Mouse (Mus musculus): ENCODE measurements around the gene Vmn1r195. TPM values are rescaled to one million over a fixed set of nuclear protein-coding genes. Genes with fewer than 3 reads are reported as not detected.

Vmn1r195 gene
- polyA plus RNA-seq (2015; fragmentation: Illumina TruSeq; extraction: RNeasy Lipid Tissue Mini Kit (QIAGEN cat#74804); ENCODE audit: low read depth, low replicate concordance), result not detected

DNA sequence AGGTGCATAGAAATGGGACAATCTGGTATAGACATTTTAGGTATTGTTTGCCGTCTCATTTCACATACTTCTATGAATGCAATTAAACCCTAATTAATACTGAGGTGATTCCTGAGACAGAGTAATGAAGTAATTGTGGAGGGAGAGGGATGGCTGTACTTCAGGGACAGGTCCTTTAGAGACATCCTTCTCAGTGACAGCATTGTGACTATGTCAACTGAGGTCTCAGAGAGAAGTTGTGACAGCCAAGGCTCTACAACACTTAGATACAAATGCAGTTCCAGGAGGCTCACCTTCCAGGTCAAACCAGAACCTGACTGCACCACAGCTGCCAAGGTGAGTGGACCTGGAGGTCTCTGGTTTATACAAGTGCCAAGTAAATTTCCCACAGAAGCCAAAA lies at the start of gene Vmn1r195:
Gene Vmn1r195 (plus strand): TSS at position 301 of the 400 bp plus-strand sequence.

DNA sequence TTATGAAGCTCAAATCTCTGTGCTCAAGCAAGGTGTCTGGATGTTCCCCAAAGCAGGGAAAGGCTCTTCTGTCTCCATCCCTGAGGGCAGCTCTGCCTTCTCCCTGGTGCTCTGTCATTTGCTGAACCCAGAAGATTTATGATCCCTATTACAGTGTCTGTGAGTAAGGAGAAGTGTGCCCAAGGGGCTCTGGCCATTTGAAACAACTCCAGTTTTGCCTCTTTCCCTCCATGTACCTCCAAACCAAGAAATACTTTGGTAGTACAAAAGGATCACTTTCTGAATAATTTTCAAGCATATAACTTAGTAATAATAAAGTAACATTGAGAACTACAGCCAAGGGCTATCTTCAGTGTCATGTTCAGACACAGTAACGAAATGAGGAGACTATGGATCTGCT lies 47.3 kb upstream of the Vmn1r195 start, which contains the start of gene Vmn1r193:
Gene Vmn1r193 (minus strand): TSS at position 101 of the 400 bp plus-strand sequence.

DNA sequence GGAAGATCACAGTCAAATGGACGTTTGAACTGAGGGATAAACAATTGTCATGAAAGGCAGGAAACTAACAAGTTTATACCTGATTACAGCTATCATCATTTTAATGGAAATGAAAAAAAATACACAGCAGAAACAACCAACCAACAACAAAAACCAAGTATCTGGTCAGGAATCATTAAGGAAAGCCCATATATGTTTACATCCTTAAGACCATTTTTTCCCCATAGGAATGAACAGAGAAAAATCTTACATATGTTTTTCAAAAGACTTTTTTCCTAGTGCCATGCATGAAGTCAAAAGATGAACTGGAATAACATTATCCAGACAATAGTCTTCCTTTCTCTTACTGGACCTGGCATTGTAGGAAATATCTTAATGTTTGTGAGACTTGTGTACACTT lies 26.4 kb upstream of the Vmn1r195 start, which contains the start of gene Vmn1r194:
Gene Vmn1r194 (plus strand): TSS at position 301 of the 400 bp plus-strand sequence.

DNA sequence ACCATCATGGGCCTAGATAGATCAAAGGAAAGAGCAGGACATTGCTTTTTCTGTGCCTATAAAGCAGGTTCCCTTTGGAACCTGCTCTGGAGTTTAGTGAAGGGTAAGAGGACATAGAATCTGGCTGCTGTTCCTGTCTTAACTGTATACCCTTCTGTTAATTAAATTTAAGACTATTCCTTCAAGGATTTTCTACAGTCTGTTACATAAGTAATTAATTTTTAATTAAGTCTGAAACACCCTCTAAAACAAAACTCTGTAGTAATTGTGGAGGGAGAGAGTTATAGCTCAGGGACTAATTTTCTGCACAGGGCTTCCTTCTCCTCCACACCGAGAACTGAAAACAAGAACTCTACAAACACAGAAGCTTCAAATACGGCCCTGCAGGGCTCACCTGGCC lies 19.3 kb downstream of the Vmn1r195 start, which contains the start of gene Vmn1r196:
Gene Vmn1r196 (plus strand): TSS at position 301 of the 400 bp plus-strand sequence.

DNA sequence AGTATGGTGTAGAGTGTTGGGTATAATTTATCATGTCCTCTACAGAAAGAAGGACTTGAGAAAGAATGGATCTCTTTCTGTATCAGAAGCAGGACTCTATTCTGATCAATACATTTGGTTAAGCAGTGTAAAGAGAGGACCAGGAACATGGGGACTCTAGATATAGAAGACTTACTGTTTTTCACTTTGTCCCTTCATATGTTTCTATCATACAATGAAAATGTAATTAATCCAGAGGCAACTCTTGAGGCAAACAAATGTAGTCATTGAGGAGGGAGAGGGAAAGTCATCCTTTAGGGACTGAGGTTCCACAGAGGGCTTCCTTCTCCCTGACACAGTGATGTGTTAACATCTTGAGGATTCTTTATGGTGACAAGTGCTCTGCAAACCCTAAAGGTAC lies 54.0 kb downstream of the Vmn1r195 start, which contains the start of gene Vmn1r197:
Gene Vmn1r197 (plus strand): TSS at position 301 of the 400 bp plus-strand sequence.

Other genes with a start within 250 kb of the Vmn1r195 start
- gene Hist1h2ah, start 235.0 kb upstream of the Vmn1r195 start, polyA plus RNA-seq (2015; fragmentation: Illumina TruSeq; extraction: RNeasy Lipid Tissue Mini Kit (QIAGEN cat#74804); ENCODE audit: low read depth, low replicate concordance), result not detected
- gene Hist1h2bk, start 234.7 kb upstream of the Vmn1r195 start, polyA plus RNA-seq (2015; fragmentation: Illumina TruSeq; extraction: RNeasy Lipid Tissue Mini Kit (QIAGEN cat#74804); ENCODE audit: low read depth, low replicate concordance), result not detected
- 6.2 TPM for gene Hist1h4i, start 229.2 kb upstream of the Vmn1r195 start, polyA plus RNA-seq (2015; fragmentation: Illumina TruSeq; extraction: RNeasy Lipid Tissue Mini Kit (QIAGEN cat#74804); ENCODE audit: low read depth, low replicate concordance)
- gene Hist1h2ag, start 227.6 kb upstream of the Vmn1r195 start, polyA plus RNA-seq (2015; fragmentation: Illumina TruSeq; extraction: RNeasy Lipid Tissue Mini Kit (QIAGEN cat#74804); ENCODE audit: low read depth, low replicate concordance), result not detected
- not detected for gene Hist1h2bj, start 227.3 kb upstream of the Vmn1r195 start, polyA plus RNA-seq (2015; fragmentation: Illumina TruSeq; extraction: RNeasy Lipid Tissue Mini Kit (QIAGEN cat#74804); ENCODE audit: low read depth, low replicate concordance)
- gene Vmn1r188, start 186.1 kb upstream of the Vmn1r195 start, polyA plus RNA-seq (2015; fragmentation: Illumina TruSeq; extraction: RNeasy Lipid Tissue Mini Kit (QIAGEN cat#74804); ENCODE audit: low read depth, low replicate concordance), result not detected
- gene Vmn1r189, start 164.7 kb upstream of the Vmn1r195 start, polyA plus RNA-seq (2015; fragmentation: Illumina TruSeq; extraction: RNeasy Lipid Tissue Mini Kit (QIAGEN cat#74804); ENCODE audit: low read depth, low replicate concordance), result not detected
- gene Vmn1r191, start 86.6 kb upstream of the Vmn1r195 start, polyA plus RNA-seq (2015; fragmentation: Illumina TruSeq; extraction: RNeasy Lipid Tissue Mini Kit (QIAGEN cat#74804); ENCODE audit: low read depth, low replicate concordance), result not detected
- gene Vmn1r192, start 79.4 kb upstream of the Vmn1r195 start, polyA plus RNA-seq (2015; fragmentation: Illumina TruSeq; extraction: RNeasy Lipid Tissue Mini Kit (QIAGEN cat#74804); ENCODE audit: low read depth, low replicate concordance), result not detected
- not detected for gene Vmn1r193, start 47.4 kb upstream of the Vmn1r195 start, polyA plus RNA-seq (2015; fragmentation: Illumina TruSeq; extraction: RNeasy Lipid Tissue Mini Kit (QIAGEN cat#74804); ENCODE audit: low read depth, low replicate concordance)
- gene Vmn1r194, start 26.3 kb upstream of the Vmn1r195 start, polyA plus RNA-seq (2015; fragmentation: Illumina TruSeq; extraction: RNeasy Lipid Tissue Mini Kit (QIAGEN cat#74804); ENCODE audit: low read depth, low replicate concordance), result not detected
- gene Vmn1r196, start 19.4 kb downstream of the Vmn1r195 start, polyA plus RNA-seq (2015; fragmentation: Illumina TruSeq; extraction: RNeasy Lipid Tissue Mini Kit (QIAGEN cat#74804); ENCODE audit: low read depth, low replicate concordance), result not detected
- not detected for gene Vmn1r197, start 54.1 kb downstream of the Vmn1r195 start, polyA plus RNA-seq (2015; fragmentation: Illumina TruSeq; extraction: RNeasy Lipid Tissue Mini Kit (QIAGEN cat#74804); ENCODE audit: low read depth, low replicate concordance)
- not detected for gene Vmn1r198, start 79.8 kb downstream of the Vmn1r195 start, polyA plus RNA-seq (2015; fragmentation: Illumina TruSeq; extraction: RNeasy Lipid Tissue Mini Kit (QIAGEN cat#74804); ENCODE audit: low read depth, low replicate concordance)
- gene Vmn1r199, start 109.3 kb downstream of the Vmn1r195 start, polyA plus RNA-seq (2015; fragmentation: Illumina TruSeq; extraction: RNeasy Lipid Tissue Mini Kit (QIAGEN cat#74804); ENCODE audit: low read depth, low replicate concordance), result not detected
- gene Vmn1r200, start 119.9 kb downstream of the Vmn1r195 start, polyA plus RNA-seq (2015; fragmentation: Illumina TruSeq; extraction: RNeasy Lipid Tissue Mini Kit (QIAGEN cat#74804); ENCODE audit: low read depth, low replicate concordance), result not detected
- not detected for gene Vmn1r201, start 201.4 kb downstream of the Vmn1r195 start, polyA plus RNA-seq (2015; fragmentation: Illumina TruSeq; extraction: RNeasy Lipid Tissue Mini Kit (QIAGEN cat#74804); ENCODE audit: low read depth, low replicate concordance)
- not detected for gene Vmn1r202, start 234.9 kb downstream of the Vmn1r195 start, polyA plus RNA-seq (2015; fragmentation: Illumina TruSeq; extraction: RNeasy Lipid Tissue Mini Kit (QIAGEN cat#74804); ENCODE audit: low read depth, low replicate concordance)
- not detected for gene Vmn1r203, start 247.6 kb downstream of the Vmn1r195 start, polyA plus RNA-seq (2015; fragmentation: Illumina TruSeq; extraction: RNeasy Lipid Tissue Mini Kit (QIAGEN cat#74804); ENCODE audit: low read depth, low replicate concordance)